Mouse (Mus musculus): ENCODE data around the gene Defb26. TPM values are rescaled to one million over a fixed set of nuclear protein-coding genes. Genes with fewer than 3 reads are reported as not detected.

The Defb26 gene
- polyA plus RNA-seq, 1 experiment from 2014 or later = not detected

DNA sequence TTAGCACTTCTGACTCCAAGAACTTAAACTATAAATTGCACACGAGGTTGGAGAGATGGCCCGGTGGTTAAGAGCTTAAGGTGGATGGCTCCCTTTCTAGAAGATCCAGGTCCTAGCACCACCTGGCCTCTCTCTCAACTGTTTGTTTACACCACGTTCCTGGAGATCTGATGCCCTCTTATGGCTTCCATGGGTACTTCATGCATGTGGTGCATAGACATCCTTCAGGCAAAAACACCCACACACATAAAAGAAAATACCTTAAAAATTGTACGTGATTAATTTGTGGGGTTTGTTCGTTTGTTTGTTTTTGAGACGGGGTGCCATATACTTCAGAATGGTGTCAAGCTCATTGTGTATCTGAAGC, 10.6 kb downstream of the Defb26 start:
- H3K27ac ChIP-seq (replicated peaks) = no peak overlapping the region
- ATAC-seq (replicated peaks) = no peak
- 84% methylated on average over 6 of the region's 6 CpGs for WGBS

GRCm38 (mm10) chr2:152500204-152500862, 11.2 kb downstream of the Defb26 start:
- H3K4me1 ChIP-seq = no peaks in the 10 kb centered on the region
- no peak overlapping the region for H3K27ac ChIP-seq (replicated peaks)
- 77% methylated on average over 7 of the region's 7 CpGs for WGBS
- H3K9me3 ChIP-seq = no peaks in the 10 kb centered on the region
- H3K4me3 ChIP-seq = no peak overlapping the region
- H3K27me3 ChIP-seq = no peaks in the 10 kb centered on the region
- ATAC-seq (replicated peaks) = no peak
- H3K4me2 ChIP-seq (replicated peaks) = no peak overlapping the region
- H3K9ac ChIP-seq (replicated peaks) = no peak overlapping the region
- no peaks in the 10 kb centered on the region for H3K36me3 ChIP-seq

More for the DNA sequence above, 10.6 kb downstream of the Defb26 start:
- Histone ChIP-seq H3K9ac (replicated peaks) (no peak overlapping the region), H3K27me3 (no peaks in the 10 kb centered on the region), H3K4me3 (no peak overlapping the region), H3K4me1 (no peaks in the 10 kb centered on the region), H3K9me3 (no peaks in the 10 kb centered on the region), H3K4me2 (replicated peaks) (no peak overlapping the region), H3K36me3 (no peaks in the 10 kb centered on the region)

GRCm38 (mm10) chr2:152498020-152498419, 13.5 kb downstream of the Defb26 start:
- H3K36me3 ChIP-seq = no peaks in the 10 kb centered on the region
- H3K27ac ChIP-seq (replicated peaks) = no peak overlapping the region
- no peaks in the 10 kb centered on the region for H3K9me3 ChIP-seq
- H3K4me2 ChIP-seq (replicated peaks) = no peak overlapping the region
- no peaks in the 10 kb centered on the region for H3K27me3 ChIP-seq
- no peak overlapping the region for H3K9ac ChIP-seq (replicated peaks)
- no peak overlapping the region for H3K4me3 ChIP-seq
- 87% methylated on average over 6 of the region's 6 CpGs for WGBS
- ATAC-seq (replicated peaks) = no peak
- H3K4me1 ChIP-seq = no peaks in the 10 kb centered on the region

GRCm38 (mm10) chr2:152493151-152493550, 18.3 kb downstream of the Defb26 start:
- no peak for ATAC-seq (replicated peaks)
- Histone ChIP-seq H3K27ac (replicated peaks) (no peak overlapping the region), H3K9me3 (no peaks in the 10 kb centered on the region), H3K9ac (replicated peaks) (no peak overlapping the region), H3K36me3 (no peaks in the 10 kb centered on the region), H3K4me3 (no peak overlapping the region), H3K27me3 (no peaks in the 10 kb centered on the region), H3K4me2 (replicated peaks) (no peak overlapping the region), H3K4me1 (no peaks in the 10 kb centered on the region)
- WGBS = 80% methylated on average over 6 of the region's 6 CpGs

DNA sequence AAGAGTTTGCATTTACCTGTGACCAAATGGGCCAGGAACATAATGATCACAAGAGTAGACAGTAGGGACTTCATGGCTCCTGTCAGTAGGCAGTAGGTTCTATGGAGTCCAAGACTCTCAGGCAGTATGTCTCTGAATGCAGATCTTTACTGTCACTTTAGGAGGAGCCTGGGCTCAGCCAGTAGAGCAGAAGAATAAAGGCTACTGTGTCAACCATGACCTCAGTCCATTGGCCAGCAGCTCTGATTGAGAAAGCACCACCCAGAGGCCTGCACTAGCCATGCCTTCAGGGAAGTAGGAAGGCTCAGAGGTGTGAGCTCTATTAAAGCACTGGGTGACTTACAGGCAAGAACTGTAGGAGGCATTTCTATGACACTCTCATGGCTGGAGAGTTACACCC, 21.5 kb downstream of the Defb26 start, which contains the start of gene Defb22:
Gene Defb22, minus strand, starts transcription at position 101 of the 400 bp plus-strand sequence.
- Histone ChIP-seq H3K36me3 (no peaks in the 10 kb centered on the region), H3K9ac (replicated peaks) (no peak within 1 kb of the TSS), H3K27me3 (no peaks in the 10 kb centered on the region), H3K4me2 (replicated peaks) (no peak within 1 kb of the TSS), H3K4me3 (no peak within 1 kb of the TSS), H3K27ac (replicated peaks) (no peak within 1 kb of the TSS), H3K4me1 (no peaks in the 10 kb centered on the region), H3K9me3 (no peaks in the 10 kb centered on the region)
- no peak for ATAC-seq (replicated peaks)

DNA sequence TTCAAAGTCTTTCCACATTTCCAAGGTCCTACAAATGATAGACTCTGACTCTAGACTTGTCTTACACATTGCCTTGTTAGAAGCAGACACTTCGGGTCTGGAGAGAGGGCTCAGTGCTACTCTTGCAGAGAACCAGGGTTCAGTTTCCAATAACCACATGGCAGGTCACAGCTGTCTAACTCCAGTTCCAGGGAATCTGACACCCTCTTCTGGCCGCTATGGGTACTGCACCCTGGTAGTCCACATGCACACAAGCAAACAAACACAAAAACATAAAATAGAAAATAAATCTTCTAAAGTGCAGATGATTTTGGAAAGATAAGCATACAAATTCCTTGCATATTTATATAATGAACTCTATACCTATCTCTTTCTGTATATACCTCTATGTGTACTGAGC, 24.5 kb downstream of the Defb26 start:
- no peak for ATAC-seq (replicated peaks)
- H3K27ac ChIP-seq (replicated peaks) = no peak overlapping the region
- no peaks in the 10 kb centered on the region for H3K36me3 ChIP-seq
- no peaks in the 10 kb centered on the region for H3K27me3 ChIP-seq
- no peaks in the 10 kb centered on the region for H3K4me1 ChIP-seq
- H3K9ac ChIP-seq (replicated peaks) = no peak overlapping the region
- H3K9me3 ChIP-seq = no peaks in the 10 kb centered on the region
- no peak overlapping the region for H3K4me3 ChIP-seq
- WGBS = 74% methylated on average over 2 of the region's 2 CpGs
- H3K4me2 ChIP-seq (replicated peaks) = no peak overlapping the region

DNA sequence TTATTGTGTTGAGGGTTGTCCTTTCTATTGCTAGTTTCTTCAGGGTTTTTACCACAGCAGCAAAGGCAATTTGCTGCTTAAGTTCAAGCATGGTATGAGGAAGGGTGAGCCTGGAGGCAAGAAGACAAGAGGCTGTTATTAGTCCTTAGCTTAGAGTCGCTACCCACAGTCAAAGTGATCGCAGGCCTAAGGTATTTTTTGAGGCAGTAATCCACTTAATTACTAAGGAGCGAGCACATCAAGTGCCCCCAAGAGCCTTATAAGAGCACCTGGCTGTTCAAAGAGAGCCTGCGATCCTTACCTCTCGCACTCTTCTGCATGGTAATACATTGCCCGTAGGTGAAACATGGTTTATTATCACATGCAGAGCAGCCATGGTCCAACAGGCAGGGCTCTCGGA, 29.8 kb downstream of the Defb26 start:
- Histone ChIP-seq H3K9me3 (no peaks in the 10 kb centered on the region), H3K4me2 (replicated peaks) (no peak overlapping the region), H3K27ac (replicated peaks) (no peak overlapping the region), H3K9ac (replicated peaks) (no peak overlapping the region), H3K36me3 (no peaks in the 10 kb centered on the region), H3K4me1 (no peaks in the 10 kb centered on the region), H3K27me3 (no peaks in the 10 kb centered on the region), H3K4me3 (no peak overlapping the region)
- no peak for ATAC-seq (replicated peaks)
- WGBS = 85% methylated on average over 7 of the region's 7 CpGs

DNA sequence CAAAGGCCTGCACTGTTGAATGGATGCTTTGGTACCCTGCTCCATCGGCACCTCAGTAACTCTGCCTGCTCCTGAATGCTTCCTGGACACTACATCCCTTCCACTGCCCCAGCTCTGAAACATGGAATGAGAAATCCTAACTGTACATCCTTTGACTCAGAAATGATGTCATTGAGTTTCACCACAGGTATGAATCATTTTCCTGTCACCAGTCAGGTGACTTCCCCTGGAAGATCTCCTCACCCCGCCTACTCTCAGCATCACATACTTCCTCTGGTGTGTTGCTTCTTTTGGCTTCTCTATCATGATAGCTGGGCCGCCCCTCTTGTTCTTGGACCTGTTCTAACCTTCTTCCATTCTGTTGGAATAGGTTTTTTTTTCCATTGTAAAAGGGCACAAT, 30.6 kb downstream of the Defb26 start:
- H3K4me2 ChIP-seq (replicated peaks) = no peak overlapping the region
- WGBS = 87% methylated on average over 3 of the region's 3 CpGs

DNA sequence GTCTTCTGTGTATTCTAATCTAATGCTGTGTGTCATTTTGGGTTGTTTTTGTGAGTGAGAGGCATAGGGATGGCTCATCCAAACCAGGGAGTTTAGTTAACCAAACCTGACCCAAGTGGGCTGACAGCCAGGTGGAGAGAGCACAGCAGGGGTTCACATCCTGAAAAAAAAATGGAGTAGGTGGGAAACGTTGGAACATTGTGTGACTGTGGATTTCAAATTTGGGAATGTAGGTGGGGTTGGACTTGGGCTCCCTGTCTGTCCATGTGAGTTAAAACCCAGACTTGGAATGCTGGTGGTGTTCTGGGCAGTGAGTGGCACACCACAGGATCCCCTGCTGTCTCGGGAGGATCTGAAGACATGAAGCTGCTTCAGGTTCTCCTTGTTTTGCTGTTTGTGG, 34.7 kb downstream of the Defb26 start, which contains the start of gene Defb20:
Gene Defb20, plus strand, starts transcription at position 301 of the 400 bp plus-strand sequence.
- Histone ChIP-seq H3K9ac (replicated peaks) (no peak within 1 kb of the TSS), H3K36me3 (no peaks in the 10 kb centered on the region), H3K4me3 (no peak within 1 kb of the TSS), H3K27me3 (no peaks in the 10 kb centered on the region), H3K9me3 (no peaks in the 10 kb centered on the region), H3K4me1 (no peaks in the 10 kb centered on the region), H3K27ac (replicated peaks) (no peak within 1 kb of the TSS), H3K4me2 (replicated peaks) (no peak within 1 kb of the TSS)
- ATAC-seq (replicated peaks) = no peak
- WGBS = 66% methylated on average over 2 of the region's 2 CpGs

More for the DNA sequence above, 30.6 kb downstream of the Defb26 start:
- H3K27ac ChIP-seq (replicated peaks) = no peak overlapping the region
- no peaks in the 10 kb centered on the region for H3K27me3 ChIP-seq
- no peaks in the 10 kb centered on the region for H3K36me3 ChIP-seq
- no peak for ATAC-seq (replicated peaks)
- no peak overlapping the region for H3K4me3 ChIP-seq
- no peak overlapping the region for H3K9ac ChIP-seq (replicated peaks)
- no peaks in the 10 kb centered on the region for H3K9me3 ChIP-seq
- H3K4me1 ChIP-seq = no peaks in the 10 kb centered on the region

- Histone ChIP-seq H3K4me2 (replicated peaks) (no peak overlapping the region), H3K9ac (replicated peaks) (no peak overlapping the region), H3K36me3 (no peaks in the 10 kb centered on the region), H3K9me3 (no peaks in the 10 kb centered on the region), H3K4me3 (no peak overlapping the region), H3K27ac (replicated peaks) (no peak overlapping the region), H3K27me3 (no peaks in the 10 kb centered on the region), H3K4me1 (no peaks in the 10 kb centered on the region)
- 33% methylated on average over 3 of the region's 3 CpGs for WGBS
- no peak for ATAC-seq (replicated peaks)
Measured at GRCm38 (mm10) chr2:152472434-152472833, 39.1 kb downstream of the Defb26 start.

- H3K9me3 ChIP-seq = no peaks in the 10 kb centered on the region
- no peak overlapping the region for H3K9ac ChIP-seq (replicated peaks)
- WGBS = 33% methylated on average over 7 of the region's 7 CpGs
- H3K36me3 ChIP-seq = no peaks in the 10 kb centered on the region
- H3K4me3 ChIP-seq = no peak overlapping the region
- no peak for ATAC-seq (replicated peaks)
- H3K27me3 ChIP-seq = no peaks in the 10 kb centered on the region
- H3K4me1 ChIP-seq = no peaks in the 10 kb centered on the region
- no peak overlapping the region for H3K4me2 ChIP-seq (replicated peaks)
- no peak overlapping the region for H3K27ac ChIP-seq (replicated peaks)
Measured at GRCm38 (mm10) chr2:152470973-152471372, 40.5 kb downstream of the Defb26 start.

GRCm38 (mm10) chr2:152464570-152465150, 46.8 kb downstream of the Defb26 start, which contains the start of gene Defb23:
Gene Defb23, minus strand, starts transcription at chr2:152464620.
- H3K4me2 ChIP-seq (replicated peaks) = no peak within 1 kb of the TSS
- WGBS = 92% methylated on average over 3 of the region's 3 CpGs

DNA sequence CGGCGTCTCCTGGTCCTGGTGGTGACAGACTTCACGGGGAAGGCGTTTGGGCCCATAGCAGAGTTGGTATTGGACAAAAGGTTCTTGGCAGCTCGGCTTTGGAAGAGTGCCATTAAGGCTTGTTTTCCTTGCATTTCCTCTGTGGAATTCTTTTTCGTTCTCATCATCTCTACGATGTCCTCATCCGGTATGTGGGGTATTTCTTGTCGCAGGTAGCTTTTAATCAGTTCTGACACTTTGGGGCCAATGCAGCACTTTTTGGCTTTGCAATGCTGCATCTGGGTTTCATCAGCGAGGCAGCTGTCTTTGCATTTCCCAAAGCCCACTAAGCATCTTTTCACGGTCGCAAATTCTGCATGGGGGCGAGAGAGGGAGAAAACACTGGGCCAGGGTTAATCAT, 52.3 kb downstream of the Defb26 start:
- Histone ChIP-seq H3K27me3 (no peaks in the 10 kb centered on the region), H3K4me1 (peaks cover 4% of the 10 kb centered on the region; the same call in 1 of the 2 replicates), H3K4me3 (no peak overlapping the region), H3K36me3 (no peaks in the 10 kb centered on the region), H3K9ac (replicated peaks) (no peak overlapping the region), H3K9me3 (no peaks in the 10 kb centered on the region), H3K4me2 (replicated peaks) (no peak overlapping the region), H3K27ac (replicated peaks) (no peak overlapping the region)
- no peak for ATAC-seq (replicated peaks)
- 59% methylated on average over 13 of the region's 13 CpGs for WGBS

More at GRCm38 (mm10) chr2:152464570-152465150, 46.8 kb downstream of the Defb26 start, which contains the start of gene Defb23:
- H3K27me3 ChIP-seq = no peaks in the 10 kb centered on the region
- no peaks in the 10 kb centered on the region for H3K36me3 ChIP-seq
- no peak within 1 kb of the TSS for H3K4me3 ChIP-seq
- no peak within 1 kb of the TSS for H3K9ac ChIP-seq (replicated peaks)
- H3K27ac ChIP-seq (replicated peaks) = no peak within 1 kb of the TSS
- no peaks in the 10 kb centered on the region for H3K4me1 ChIP-seq
- H3K9me3 ChIP-seq = no peaks in the 10 kb centered on the region
- no peak for ATAC-seq (replicated peaks)
